Mouse (Mus musculus) ES-E14 (cell line): ENCODE results near the gene Cpne5. TPM values are rescaled to one million over a fixed set of nuclear protein-coding genes. Genes with fewer than 3 reads are reported as not detected.

Experiments
- DNase-seq: peaks from one replicate; pipeline ENCODE4 v3.0.0-alpha.2; 2013; ENCODE audit warnings: low read depth, low spot score
- H3K27ac ChIP-seq: 2 replicates; pipeline ENCODE4 v1.5.1; 2012; ENCODE audit warnings: low read depth, mild to moderate bottlenecking, low read length, moderate library complexity, mixed read lengths; ENCODE audit not compliant: poor library complexity, insufficient read depth, severe bottlenecking
- H3K36me3 ChIP-seq: 2 replicates; pipeline ENCODE4 v1.6.1; 2012; ENCODE audit warnings: mild to moderate bottlenecking, low read length, moderate library complexity, mixed read lengths; ENCODE audit not compliant: control insufficient read depth, poor library complexity, insufficient read depth, severe bottlenecking
- H3K4me1 ChIP-seq, 2 experiments: fragments of 150-350 bp in 1 of 2; sonication (generic) in 1 of 2; 2 replicates each; pipeline ENCODE4 v1.6.1; 2012; ENCODE audit warnings: low read length in 2 of 2, mild to moderate bottlenecking in 1 of 2, mixed read lengths in 1 of 2; ENCODE audit not compliant: control insufficient read depth in 2 of 2, insufficient read depth in 2 of 2, poor library complexity in 1 of 2
- H3K4me3 ChIP-seq, 2 experiments: fragments of 150-350 bp in 1 of 2; sonication (generic) in 1 of 2; 2 replicates each; pipeline ENCODE4 v1.5.1; 2012; ENCODE audit warnings: low read length in 2 of 2, low read depth in 1 of 2, mild to moderate bottlenecking in 1 of 2, mixed read lengths in 1 of 2; ENCODE audit not compliant: insufficient read depth in 1 of 2, poor library complexity in 1 of 2, severe bottlenecking in 1 of 2
- H3K9ac ChIP-seq: 2 replicates; pipeline ENCODE4 v1.6.1; 2012; ENCODE audit warnings: low read depth, mild to moderate bottlenecking, low read length, mixed read lengths; ENCODE audit not compliant: poor library complexity, insufficient read depth, severe bottlenecking
- H3K9me3 ChIP-seq: fragments of 150-350 bp; sonication (generic); 2 replicates; pipeline ENCODE4 v1.6.1; 2012; ENCODE audit warnings: low read depth, mild to moderate bottlenecking, low read length; ENCODE audit not compliant: control insufficient read depth, insufficient read depth
- CHD2 ChIP-seq: IDR thresholded peaks from 2 replicates; pipeline ENCODE4 v1.6.1; 2014; ENCODE audit warnings: mild to moderate bottlenecking, low read depth, low read length, inconsistent platforms
- HCFC1 ChIP-seq: IDR thresholded peaks from 2 replicates; pipeline ENCODE4 v1.6.1; 2012; ENCODE audit warnings: low read length, inconsistent platforms, borderline replicate concordance; ENCODE audit not compliant: insufficient read depth
- MAFK ChIP-seq: IDR thresholded peaks from 2 replicates; pipeline ENCODE4 v1.6.1; 2014; ENCODE audit warnings: mild to moderate bottlenecking, low read depth, low read length, inconsistent platforms; ENCODE audit not compliant: insufficient read depth
- ZC3H11A ChIP-seq: IDR thresholded peaks from 2 replicates; pipeline ENCODE4 v1.6.1; 2012; ENCODE audit warnings: low read depth, mild to moderate bottlenecking, inconsistent platforms, low read length, borderline replicate concordance
- ZNF384 ChIP-seq: IDR thresholded peaks from 2 replicates; pipeline ENCODE4 v1.6.1; 2012; ENCODE audit warnings: low read depth, low read length, inconsistent platforms
- in situ Hi-C, 2 experiments: fragments of 600-800 bp; cut with MboI; formaldehyde crosslinking; loops; one replicate each; pipeline ENCODE4 v1.15.1; 2025; ENCODE audit warnings: low sequenced_read_pairs in 2 of 2, inconsistent platforms in 1 of 2; ENCODE audit not compliant: unreplicated experiment in 2 of 2
- total RNA-seq: library from RNA; depleted of rRNA; stranded (reverse); fragments of 300-350 nt; gene quantifications from 2 replicates; pipeline ENCODE4 v1.2.3, GENCODE M21; 2012

Cpne5 gene
- total RNA-seq, 1 experiment = 5.1 TPM

- Histone ChIP-seq H3K9me3 (no peaks in the 10 kb centered on the region), H3K9ac (no peak overlapping the region; the same call in 1 of the 2 replicates)
- in situ Hi-C loops = no loop called here
These were observed 90.7 kb downstream of the Cpne5 start for GRCm38 (mm10) chr17:29147273-29147672.

GRCm38 (mm10) chr17:29145101-29145500, 92.9 kb downstream of the Cpne5 start:
- no peak for DNase-seq
- in situ Hi-C loops = no loop called here
- no peak overlapping the region for H3K9ac ChIP-seq

More at GRCm38 (mm10) chr17:29147273-29147672, 90.7 kb downstream of the Cpne5 start:
- TF ChIP-seq HCFC1 (no peak), ZC3H11A (no peak), MAFK (no peak), ZNF384 (no peak), CHD2 (no peak)
- no peak for DNase-seq
- Histone ChIP-seq H3K27ac (no peak overlapping the region), H3K4me1 (peaks cover 2 to 13% of the 10 kb centered on the region in 2 experiments; a peak in 2 of 4 replicates), H3K4me3 (peak overlapping the region in 1 of 2 experiments; percentile 38; a peak in 1 of 4 replicates), H3K36me3 (no peaks in the 10 kb centered on the region)

GRCm38 (mm10) chr17:29143266-29143665, 94.7 kb downstream of the Cpne5 start:
- TF ChIP-seq ZNF384 = no peak
- no peak for TF ChIP-seq HCFC1
- no peak for TF ChIP-seq MAFK
- TF ChIP-seq CHD2 = no peak
- no peak for TF ChIP-seq ZC3H11A
- DNase-seq = no peak
- Histone ChIP-seq H3K27ac (no peak overlapping the region), H3K9me3 (no peaks in the 10 kb centered on the region), H3K36me3 (no peaks in the 10 kb centered on the region), H3K4me3 (no peak overlapping the region), H3K9ac (no peak overlapping the region), H3K4me1 (peaks cover 2 to 13% of the 10 kb centered on the region in 2 experiments; a peak in 2 of 4 replicates)
- in situ Hi-C loops = no loop called here

More at GRCm38 (mm10) chr17:29145101-29145500, 92.9 kb downstream of the Cpne5 start:
- TF ChIP-seq ZNF384 (no peak), HCFC1 (no peak), CHD2 (no peak), MAFK (no peak)
- H3K27ac ChIP-seq = no peak overlapping the region
- H3K36me3 ChIP-seq = no peaks in the 10 kb centered on the region
- H3K4me3 ChIP-seq = no peak overlapping the region
- no peaks in the 10 kb centered on the region for H3K9me3 ChIP-seq
- H3K4me1 ChIP-seq = peaks cover 2 to 13% of the 10 kb centered on the region in 2 experiments; a peak in 2 of 4 replicates

- in situ Hi-C loops = no loop called here
- TF ChIP-seq ZNF384 = no peak
- TF ChIP-seq HCFC1 = no peak
- TF ChIP-seq CHD2 = no peak
- TF ChIP-seq MAFK = no peak
- no peak for TF ChIP-seq ZC3H11A
- Histone ChIP-seq H3K9me3 (no peaks in the 10 kb centered on the region), H3K4me1 (peaks cover 2 to 7% of the 10 kb centered on the region in 2 experiments; a peak in 2 of 4 replicates), H3K4me3 (no peak overlapping the region), H3K36me3 (no peaks in the 10 kb centered on the region), H3K9ac (no peak overlapping the region), H3K27ac (no peak overlapping the region)
- no peak for DNase-seq
These were observed 96.4 kb downstream of the Cpne5 start for GRCm38 (mm10) chr17:29141577-29141976.

- no peaks in the 10 kb centered on the region for H3K36me3 ChIP-seq
- H3K4me3 ChIP-seq = no peak overlapping the region
- H3K27ac ChIP-seq = no peak overlapping the region
- no peak for DNase-seq
- peaks cover 0 to 16% of the 10 kb centered on the region in 2 experiments; a peak in 3 of 4 replicates for H3K4me1 ChIP-seq
- no peak overlapping the region for H3K9ac ChIP-seq
- H3K9me3 ChIP-seq = no peaks in the 10 kb centered on the region
- in situ Hi-C loops = no loop called here
- no peak for TF ChIP-seq ZNF384
- no peak for TF ChIP-seq HCFC1
- TF ChIP-seq CHD2 = no peak
- no peak for TF ChIP-seq ZC3H11A
- TF ChIP-seq MAFK = no peak
These were observed 100.1 kb downstream of the Cpne5 start for GRCm38 (mm10) chr17:29137906-29138305.
